Mouse (Mus musculus) embryonic facial prominence, embryonic 12.5 days (tissue): ENCODE data around the gene A630023A22Rik. TPM values are rescaled to one million over a fixed set of nuclear protein-coding genes. Genes with fewer than 3 reads are reported as not detected.

Experiments
- ATAC-seq: fragments of 200-750 bp; cut with Nextera tagmentation; 2 replicates; pipeline ENCODE4 v1.8.0; 2017; ENCODE audit not compliant: insufficient number of reproducible peaks, insufficient read depth, low FRiP score, low TSS enrichment
- H3K27ac ChIP-seq: fragments of 300-500 bp; sonication (generic); 2 replicates; pipeline ENCODE4 v1.5.1; 2016; ENCODE audit warnings: mild to moderate bottlenecking
- H3K27me3 ChIP-seq: fragments of 300-500 bp; sonication (generic); 2 replicates; pipeline ENCODE4 v1.6.1; 2016; ENCODE audit warnings: mild to moderate bottlenecking, moderate library complexity
- H3K36me3 ChIP-seq: fragments of 300-500 bp; sonication (generic); 2 replicates; pipeline ENCODE4 v1.6.1; 2016; ENCODE audit warnings: mild to moderate bottlenecking
- H3K4me1 ChIP-seq: fragments of 300-500 bp; sonication (generic); 2 replicates; pipeline ENCODE4 v1.6.1; 2016
- H3K4me2 ChIP-seq: fragments of 300-500 bp; sonication (generic); replicated peaks from 2 replicates; pipeline ENCODE4 v1.6.1; 2016; ENCODE audit warnings: mild to moderate bottlenecking, moderate library complexity
- H3K4me3 ChIP-seq: fragments of 300-500 bp; sonication (generic); 2 replicates; pipeline ENCODE4 v1.5.1; 2016; ENCODE audit warnings: mild to moderate bottlenecking
- H3K9ac ChIP-seq: fragments of 300-500 bp; sonication (generic); 2 replicates; pipeline ENCODE4 v1.6.1; 2016; ENCODE audit warnings: mild to moderate bottlenecking, moderate library complexity
- H3K9me3 ChIP-seq: fragments of 300-500 bp; sonication (generic); 2 replicates; pipeline ENCODE4 v1.6.1; 2016; ENCODE audit warnings: mild to moderate bottlenecking, moderate library complexity
- WGBS: fragments of 180-500 bp; shearing (Covaris S2); methylation state at CpG from one replicate; pipeline ENCODE4 v1.1.7; 2016; 5-methylcytosine and 5-hydroxymethylcytosine counted together
- polyA plus RNA-seq: library from polyadenylated mRNA; unstranded; fragments of >200 nt; fragmentation: Nextera tagmentation; extraction: Ambion mirVana; gene quantifications from 2 replicates; pipeline ENCODE4 v1.2.1, GENCODE M21; 2016

A630023A22Rik gene
- polyA plus RNA-seq = not detected in 2 replicates

DNA sequence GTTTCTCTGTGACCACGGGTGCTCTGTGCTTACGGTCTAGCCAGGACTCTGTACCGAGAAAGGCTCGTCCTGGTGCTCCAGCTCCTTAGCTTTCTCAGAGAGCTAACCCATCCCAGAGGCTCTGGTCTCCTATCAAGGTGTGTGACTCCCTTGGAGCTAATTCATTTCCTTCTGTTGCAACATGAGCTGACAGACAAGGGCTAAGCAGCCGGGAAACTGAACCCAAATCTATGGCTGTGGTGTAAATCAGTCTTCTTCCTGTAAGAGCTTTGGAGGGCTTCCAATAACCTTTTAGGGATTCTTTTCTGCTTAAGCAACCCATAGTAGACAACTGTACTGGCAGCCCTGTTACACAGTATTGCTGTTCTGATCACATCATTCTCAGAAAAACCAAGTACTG, at the start of gene A630023A22Rik:
Gene A630023A22Rik (minus strand): TSS at position 154 of the 400 bp plus-strand sequence.
- Histone ChIP-seq H3K27me3 (no peaks in the 10 kb centered on the region), H3K36me3 (no peaks in the 10 kb centered on the region), H3K4me1 (no peaks in the 10 kb centered on the region), H3K27ac (no peak within 1 kb of the TSS), H3K9ac (no peak within 1 kb of the TSS), H3K9me3 (no peaks in the 10 kb centered on the region), H3K4me3 (no peak within 1 kb of the TSS), H3K4me2 (no peak within 1 kb of the TSS)
- ATAC-seq = no peak
- WGBS = 71% methylated on average over 5 of the region's 5 CpGs

GRCm38 (mm10) chr14:34152342-34152741, 49.8 kb upstream of the A630023A22Rik start, which contains the start of gene Npy4r:
TSS of gene Npy4r (minus strand) at chr14:34152489.
- 16% methylated on average over 16 of the region's 16 CpGs for WGBS
- Histone ChIP-seq H3K4me1 (peaks cover 9% of the 10 kb centered on the region), H3K27me3 (peaks cover 12% of the 10 kb centered on the region), H3K9ac (no peak within 1 kb of the TSS), H3K4me3 (peak within 1 kb of the TSS; percentile 12; the same call in 1 of the 2 replicates), H3K4me2 (peak within 1 kb of the TSS; percentile 39), H3K36me3 (no peaks in the 10 kb centered on the region), H3K27ac (no peak within 1 kb of the TSS), H3K9me3 (no peaks in the 10 kb centered on the region)
- peak; percentile 87 for ATAC-seq

GRCm38 (mm10) chr14:34142915-34143314, 40.4 kb upstream of the A630023A22Rik start:
- no peaks in the 10 kb centered on the region for H3K9me3 ChIP-seq
- no peaks in the 10 kb centered on the region for H3K27me3 ChIP-seq
- H3K4me1 ChIP-seq = no peaks in the 10 kb centered on the region
- WGBS = 87% methylated on average over 10 of the region's 10 CpGs
- no peak overlapping the region for H3K27ac ChIP-seq
- H3K9ac ChIP-seq = no peak overlapping the region
- H3K4me2 ChIP-seq = no peak overlapping the region
- ATAC-seq = no peak
- no peaks in the 10 kb centered on the region for H3K36me3 ChIP-seq
- H3K4me3 ChIP-seq = no peak overlapping the region

DNA sequence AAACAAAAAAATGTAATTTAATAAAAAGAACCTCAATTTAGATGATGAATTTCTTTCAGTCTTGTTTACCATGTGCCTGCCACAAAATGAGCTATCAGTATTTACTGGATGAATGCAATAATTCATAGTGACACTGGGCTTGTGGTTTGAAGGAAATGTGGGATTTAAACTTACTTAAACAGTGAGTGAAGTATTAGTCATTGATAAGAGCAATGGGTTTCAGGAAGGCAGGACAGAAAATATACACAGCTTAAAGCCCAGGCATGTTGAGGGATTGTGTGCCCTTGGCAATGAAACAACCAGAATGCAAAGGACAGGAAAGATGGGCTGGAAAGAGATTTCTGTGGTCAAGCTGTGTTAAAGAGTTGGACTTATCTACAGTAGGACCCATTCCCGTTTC, 39.8 kb upstream of the A630023A22Rik start:
- H3K36me3 ChIP-seq = no peaks in the 10 kb centered on the region
- no peak overlapping the region for H3K4me3 ChIP-seq
- H3K4me1 ChIP-seq = no peaks in the 10 kb centered on the region
- no peaks in the 10 kb centered on the region for H3K9me3 ChIP-seq
- H3K4me2 ChIP-seq = no peak overlapping the region
- 68% methylated on average over 1 of the region's 1 CpGs for WGBS
- no peak for ATAC-seq
- no peak overlapping the region for H3K27ac ChIP-seq
- no peak overlapping the region for H3K9ac ChIP-seq
- H3K27me3 ChIP-seq = no peaks in the 10 kb centered on the region

GRCm38 (mm10) chr14:34139671-34140664, 37.4 kb upstream of the A630023A22Rik start:
- H3K36me3 ChIP-seq = no peaks in the 10 kb centered on the region
- H3K4me2 ChIP-seq = no peak overlapping the region
- no peak for ATAC-seq
- no peaks in the 10 kb centered on the region for H3K9me3 ChIP-seq
- no peaks in the 10 kb centered on the region for H3K27me3 ChIP-seq
- 87% methylated on average over 15 of the region's 15 CpGs for WGBS
- H3K27ac ChIP-seq = no peak overlapping the region
- no peak overlapping the region for H3K9ac ChIP-seq
- no peak overlapping the region for H3K4me3 ChIP-seq
- no peaks in the 10 kb centered on the region for H3K4me1 ChIP-seq

GRCm38 (mm10) chr14:34135391-34135790, 32.8 kb upstream of the A630023A22Rik start:
- no peak overlapping the region for H3K9ac ChIP-seq
- no peak overlapping the region for H3K4me3 ChIP-seq
- H3K27ac ChIP-seq = no peak overlapping the region
- H3K4me2 ChIP-seq = no peak overlapping the region
- no peak for ATAC-seq
- H3K36me3 ChIP-seq = no peaks in the 10 kb centered on the region
- H3K4me1 ChIP-seq = no peaks in the 10 kb centered on the region
- H3K27me3 ChIP-seq = no peaks in the 10 kb centered on the region
- no peaks in the 10 kb centered on the region for H3K9me3 ChIP-seq

DNA sequence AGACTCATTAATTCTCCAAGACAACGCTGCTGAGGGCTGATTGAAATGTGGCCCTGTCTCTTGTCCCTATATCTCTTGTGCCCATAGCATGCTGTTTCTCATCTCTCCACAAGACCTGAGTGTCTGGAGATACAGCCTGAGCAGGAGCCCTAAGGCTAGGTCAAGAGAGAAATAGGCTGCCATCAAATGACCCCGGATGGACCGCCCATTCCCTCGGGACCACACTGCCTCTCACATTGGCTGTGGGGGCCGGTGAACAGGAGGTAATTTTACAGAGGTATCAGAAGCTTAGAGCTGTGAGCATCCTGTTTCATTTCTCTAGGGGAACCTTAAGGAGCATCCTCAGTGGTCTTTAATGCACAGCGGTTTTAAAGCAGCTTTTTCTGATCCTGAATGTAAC, 28.7 kb upstream of the A630023A22Rik start:
- no peak for ATAC-seq
- no peaks in the 10 kb centered on the region for H3K36me3 ChIP-seq
- no peak overlapping the region for H3K9ac ChIP-seq
- H3K9me3 ChIP-seq = no peaks in the 10 kb centered on the region
- H3K27ac ChIP-seq = no peak overlapping the region
- H3K27me3 ChIP-seq = no peaks in the 10 kb centered on the region
- H3K4me2 ChIP-seq = no peak overlapping the region
- no peaks in the 10 kb centered on the region for H3K4me1 ChIP-seq
- H3K4me3 ChIP-seq = no peak overlapping the region
- WGBS = 61% methylated on average over 6 of the region's 6 CpGs

- H3K4me3 ChIP-seq = no peak overlapping the region
- H3K9me3 ChIP-seq = no peaks in the 10 kb centered on the region
- no peak overlapping the region for H3K27ac ChIP-seq
- H3K4me1 ChIP-seq = no peaks in the 10 kb centered on the region
- H3K4me2 ChIP-seq = no peak overlapping the region
- WGBS = 90% methylated on average over 4 of the region's 4 CpGs
- ATAC-seq = no peak
- no peaks in the 10 kb centered on the region for H3K36me3 ChIP-seq
- no peak overlapping the region for H3K9ac ChIP-seq
- H3K27me3 ChIP-seq = no peaks in the 10 kb centered on the region
These were observed 19.1 kb upstream of the A630023A22Rik start for GRCm38 (mm10) chr14:34121691-34122090.

- H3K36me3 ChIP-seq = no peaks in the 10 kb centered on the region
- WGBS = 87% methylated on average over 3 of the region's 3 CpGs
- ATAC-seq = no peak
- no peak overlapping the region for H3K4me2 ChIP-seq
- H3K4me3 ChIP-seq = no peak overlapping the region
- H3K27me3 ChIP-seq = no peaks in the 10 kb centered on the region
- no peaks in the 10 kb centered on the region for H3K9me3 ChIP-seq
- no peak overlapping the region for H3K9ac ChIP-seq
- H3K4me1 ChIP-seq = no peaks in the 10 kb centered on the region
- H3K27ac ChIP-seq = no peak overlapping the region
These were observed 18.4 kb upstream of the A630023A22Rik start for GRCm38 (mm10) chr14:34120923-34121351.

- no peaks in the 10 kb centered on the region for H3K9me3 ChIP-seq
- H3K4me2 ChIP-seq = no peak overlapping the region
- no peaks in the 10 kb centered on the region for H3K27me3 ChIP-seq
- H3K36me3 ChIP-seq = no peaks in the 10 kb centered on the region
- no peak for ATAC-seq
- no peak overlapping the region for H3K4me3 ChIP-seq
- no peak overlapping the region for H3K27ac ChIP-seq
- WGBS = 80% methylated on average over 12 of the region's 12 CpGs
- no peak overlapping the region for H3K9ac ChIP-seq
- H3K4me1 ChIP-seq = no peaks in the 10 kb centered on the region
These were observed 17.7 kb upstream of the A630023A22Rik start for GRCm38 (mm10) chr14:34120016-34120910.

DNA sequence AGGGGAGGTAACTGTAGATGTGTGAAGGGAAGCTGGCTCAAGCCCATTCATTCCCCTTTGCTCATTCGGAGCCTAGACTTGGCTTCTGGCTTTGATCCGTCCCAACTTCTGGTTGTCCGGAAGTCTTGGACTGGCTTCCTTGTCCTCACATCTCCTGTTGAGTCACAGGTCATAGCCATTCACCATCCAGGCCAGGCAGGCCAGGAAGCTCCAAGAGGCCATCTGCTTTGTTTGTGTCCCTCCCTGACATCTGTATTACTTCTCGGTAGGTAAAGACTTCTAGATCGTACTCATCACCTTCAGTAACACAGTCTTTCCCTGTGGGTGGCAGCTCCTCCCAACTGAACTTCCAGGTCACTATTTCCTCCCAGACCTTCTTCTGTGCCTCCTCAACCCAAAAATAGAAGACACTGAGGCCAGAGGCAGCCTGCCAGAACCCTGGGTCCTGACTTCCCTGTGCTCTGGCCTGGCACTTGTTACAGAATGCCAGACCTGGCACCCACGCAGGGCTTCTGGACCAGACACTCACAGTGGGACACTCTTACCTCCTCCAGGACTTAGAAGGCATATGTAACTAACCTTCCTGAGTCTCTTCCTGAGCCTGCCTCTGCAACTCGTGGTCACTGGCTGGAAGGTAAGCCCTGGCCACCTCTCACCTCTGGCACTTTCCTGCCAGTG, 16.6 kb upstream of the A630023A22Rik start:
- H3K27me3 ChIP-seq = no peaks in the 10 kb centered on the region
- no peak overlapping the region for H3K4me3 ChIP-seq
- no peaks in the 10 kb centered on the region for H3K4me1 ChIP-seq
- no peak overlapping the region for H3K4me2 ChIP-seq
- no peak overlapping the region for H3K27ac ChIP-seq
- ATAC-seq = no peak
- WGBS = 75% methylated on average over 7 of the region's 7 CpGs
- H3K9ac ChIP-seq = no peak overlapping the region
- no peaks in the 10 kb centered on the region for H3K36me3 ChIP-seq
- no peaks in the 10 kb centered on the region for H3K9me3 ChIP-seq
